Mouse (Mus musculus) adrenal gland, postnatal 14 days (tissue): ENCODE results near the gene Sec11a. TPM values are rescaled to one million over a fixed set of nuclear protein-coding genes. Genes with fewer than 3 reads are reported as not detected.

Experiments used
- DNase-seq: peaks from one replicate; pipeline ENCODE4 v3.0.0; 2021; ENCODE audit warnings: mixed read lengths
- total RNA-seq: library from RNA; stranded (reverse); gene quantifications from 2 replicates; pipeline ENCODE4 v1.2.3, GENCODE M21; 2021

Sec11a gene
- total RNA-seq, 1 experiment from 2014 or later: 105 TPM

GRCm38 (mm10) chr7:80857181-80857580 lies 90.4 kb downstream of the Sec11a start:
- DNase-seq: peak; percentile 89

GRCm38 (mm10) chr7:80855316-80855715 lies 92.3 kb downstream of the Sec11a start:
- no peak for DNase-seq

Other genes with a start within 250 kb of the Sec11a start
- gene Iqgap1, start 121.8 kb downstream of the Sec11a start, total RNA-seq: 70.0 and 95.3 TPM in 2 replicates
- 4.9 and 8.3 TPM in 2 replicates for gene Zscan2, start 86.9 kb downstream of the Sec11a start, total RNA-seq
- 21.0 and 24.9 TPM in 2 replicates for gene Wdr73, start 46.5 kb downstream of the Sec11a start, total RNA-seq
- gene Nmb, start 42.7 kb downstream of the Sec11a start, total RNA-seq: 3.6 and 5.9 TPM in 2 replicates
- gene Zfp592, start 45.9 kb upstream of the Sec11a start, total RNA-seq: 32.5 and 35.7 TPM in 2 replicates
- 0.22 and 0.38 TPM in 2 replicates for gene Alpk3, start 109.8 kb upstream of the Sec11a start, total RNA-seq
- gene Slc28a1, start 167.0 kb upstream of the Sec11a start, total RNA-seq: 0.19 and 0.30 TPM in 2 replicates